Mouse (Mus musculus) myocyte (in vitro differentiated cells): ENCODE measurements around the gene Spsb2. TPM values are rescaled to one million over a fixed set of nuclear protein-coding genes. Genes with fewer than 3 reads are reported as not detected.
"Not testable (repeated sequence)": the region's sequence is repeated elsewhere in the genome, so short reads cannot be mapped to it uniquely, and the experiment has no call there.

Experiments used
- H3K27me3 ChIP-seq: one replicate; pipeline ENCODE4 v1.6.1; 2011; ENCODE audit not compliant: control insufficient read depth, insufficient read depth, insufficient read length
- H3K36me3 ChIP-seq: one replicate; pipeline ENCODE4 v1.6.1; 2011; ENCODE audit not compliant: control insufficient read depth, insufficient read depth
- H3K4me2 ChIP-seq: one replicate; pipeline ENCODE4 v1.6.1; 2011; ENCODE audit warnings: low read depth, control low read depth
- H3K4me3 ChIP-seq: one replicate; pipeline ENCODE4 v1.5.1; 2011; ENCODE audit warnings: mild to moderate bottlenecking, control low read depth, moderate library complexity
- H3K79me2 ChIP-seq: one replicate; pipeline ENCODE4 v1.6.1; 2011; ENCODE audit not compliant: control insufficient read depth, insufficient read depth
- H3ac ChIP-seq: one replicate; pipeline ENCODE4 v1.6.1; 2011; ENCODE audit not compliant: control insufficient read depth, insufficient read length
- CEBPB ChIP-seq: IDR thresholded peaks from 2 replicates; pipeline ENCODE4 v1.6.1; 2011; ENCODE audit warnings: mild to moderate bottlenecking, moderate library complexity; ENCODE audit not compliant: poor library complexity, insufficient read depth, severe bottlenecking
- E2F4 ChIP-seq: IDR thresholded peaks from one replicate; pipeline ENCODE4 v1.6.1; 2011; ENCODE audit warnings: mild to moderate bottlenecking, control low read depth, moderate library complexity; ENCODE audit not compliant: insufficient read depth
- MAX ChIP-seq: IDR thresholded peaks from one replicate; pipeline ENCODE4 v1.6.1; 2011; ENCODE audit warnings: low read depth, mild to moderate bottlenecking, control low read depth
- MYOD1 ChIP-seq, 3 experiments: IDR thresholded peaks; one replicate each; pipeline ENCODE4 v1.6.1; 2011; ENCODE audit warnings: control low read depth in 2 of 3, low read depth in 2 of 3, mild to moderate bottlenecking in 2 of 3, moderate library complexity in 1 of 3; ENCODE audit not compliant: insufficient read length in 2 of 3, control insufficient read depth in 1 of 3
- MYOG ChIP-seq, 3 experiments: IDR thresholded peaks; one replicate each; pipeline ENCODE4 v1.6.1; 2011; ENCODE audit warnings: control low read depth in 2 of 3, low read depth in 2 of 3, mild to moderate bottlenecking in 2 of 3; ENCODE audit not compliant: insufficient read length in 2 of 3, control insufficient read depth in 1 of 3, insufficient read depth in 1 of 3
- POLR2A ChIP-seq: IDR thresholded peaks from one replicate; pipeline ENCODE4 v1.6.1; 2011; ENCODE audit warnings: low read depth, mild to moderate bottlenecking, control low read depth, moderate library complexity; ENCODE audit not compliant: insufficient read length
- POLR2AphosphoS2 ChIP-seq: IDR thresholded peaks from one replicate; pipeline ENCODE4 v1.6.1; 2011; ENCODE audit warnings: low read depth, control low read depth; ENCODE audit not compliant: insufficient read length
- REST ChIP-seq: IDR thresholded peaks from one replicate; pipeline ENCODE4 v1.6.1; 2011; ENCODE audit warnings: mild to moderate bottlenecking, control low read depth, moderate library complexity; ENCODE audit not compliant: insufficient read depth, insufficient read length
- SRF ChIP-seq: IDR thresholded peaks from one replicate; pipeline ENCODE4 v1.6.1; 2011; ENCODE audit warnings: low read depth; ENCODE audit not compliant: control insufficient read depth, insufficient read length
- TCF12 ChIP-seq: IDR thresholded peaks from one replicate; pipeline ENCODE4 v1.6.1; 2011; ENCODE audit warnings: mild to moderate bottlenecking, control low read depth; ENCODE audit not compliant: poor library complexity, insufficient read depth, severe bottlenecking
- TCF3 ChIP-seq: IDR thresholded peaks from one replicate; pipeline ENCODE4 v1.6.1; 2011; ENCODE audit warnings: low read depth, control low read depth; ENCODE audit not compliant: insufficient read length
- USF1 ChIP-seq: IDR thresholded peaks from one replicate; pipeline ENCODE4 v1.6.1; 2011; ENCODE audit warnings: low read depth, mild to moderate bottlenecking, control low read depth, moderate library complexity
- polyA plus RNA-seq: library from polyadenylated mRNA; unstranded; fragments of >200 nt; fragmentation: generic; extraction: Trizol; gene quantifications from one replicate; pipeline ENCODE4 v1.2.1, GENCODE M21; 2012; ENCODE audit warnings: missing spikeins

Spsb2 gene
- polyA plus RNA-seq, 1 experiment: 41.2 TPM

DNA sequence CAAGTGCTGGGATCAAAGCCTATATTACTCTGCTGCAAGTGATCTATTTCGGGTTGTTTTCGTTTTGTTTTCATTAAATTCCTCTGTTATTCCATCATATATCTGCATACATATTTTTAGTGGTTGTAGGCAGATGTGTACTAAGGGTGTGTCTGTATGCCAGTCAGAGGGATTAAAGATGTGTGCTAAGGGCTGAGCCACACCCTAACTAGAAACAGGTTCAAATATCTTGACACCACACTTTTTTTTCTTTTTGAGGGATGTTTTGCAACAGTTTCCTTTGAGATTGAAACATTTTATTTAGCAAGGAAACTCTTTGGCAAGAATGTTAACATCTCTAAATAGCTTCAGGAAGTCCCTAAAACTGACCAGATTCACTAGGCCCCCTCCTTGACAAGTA is 12.3 kb upstream of the Spsb2 start:
- Histone ChIP-seq H3ac (no peak overlapping the region), H3K79me2 (no peaks in the 10 kb centered on the region), H3K36me3 (no peaks in the 10 kb centered on the region), H3K27me3 (no peaks in the 10 kb centered on the region), H3K4me2 (peak overlapping the region; percentile 12), H3K4me3 (no peak overlapping the region)
- TF ChIP-seq MYOD1 (IDR thresholded peaks at IDR 0.05; ENCODE audit: control insufficient read depth in 1 of 3, insufficient read length in 2 of 3, low read depth in 2 of 3) (no peak), CEBPB (0 out of 2 replicates have a peak, but pooled peaks have one; percentile 54), SRF (no peak), MYOG (IDR thresholded peaks at IDR 0.05; ENCODE audit: control insufficient read depth in 1 of 3, insufficient read depth in 1 of 3, insufficient read length in 2 of 3, low read depth in 2 of 3) (no peak), USF1 (no peak), REST (no peak)

DNA sequence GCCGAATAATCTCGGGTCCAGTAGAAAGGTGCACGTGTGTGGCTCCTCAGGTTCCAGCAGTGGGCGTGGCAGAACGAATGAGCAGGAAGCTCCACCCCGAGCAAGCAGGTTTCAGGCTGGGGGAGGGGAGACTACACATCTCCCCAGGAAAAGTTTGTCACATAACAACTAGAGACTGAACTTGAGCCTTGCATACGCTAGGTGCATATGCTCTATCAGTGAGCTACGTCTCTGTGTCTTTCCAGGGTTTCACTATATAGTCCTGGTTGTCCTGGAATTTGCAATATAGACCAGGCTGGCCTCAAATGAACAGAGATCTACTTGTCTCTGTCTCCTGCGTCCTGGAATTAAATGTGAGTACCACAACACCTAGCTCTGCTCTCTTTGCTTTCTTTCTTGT is 6.1 kb upstream of the Spsb2 start:
- H3K4me3 ChIP-seq, H3ac ChIP-seq, H3K36me3 ChIP-seq, H3K79me2 ChIP-seq, H3K27me3 ChIP-seq, H3K4me2 ChIP-seq: not testable (repeated sequence)

DNA sequence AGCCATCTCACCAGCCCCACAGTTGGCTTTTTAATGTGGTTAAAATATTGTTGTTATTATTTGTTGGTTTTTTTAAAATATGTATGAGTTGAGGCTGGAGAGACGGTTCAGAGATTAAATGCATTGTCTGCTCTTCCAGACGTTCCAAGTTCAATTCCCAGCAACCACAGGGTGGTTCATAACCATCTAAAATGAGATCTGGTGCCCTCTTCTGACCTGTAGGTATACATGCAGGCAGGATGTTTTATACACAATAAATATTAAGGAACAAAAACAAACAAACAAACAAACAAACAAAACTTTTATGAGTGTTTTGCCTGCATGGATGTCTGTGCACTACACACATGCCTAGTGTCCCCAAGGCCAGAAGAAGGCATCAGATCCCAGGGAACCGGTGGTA is 5.4 kb upstream of the Spsb2 start:
- no peaks in the 10 kb centered on the region for H3K36me3 ChIP-seq
- TF ChIP-seq REST: no peak
- no peak for TF ChIP-seq CEBPB
- no peak for TF ChIP-seq SRF
- no peak for TF ChIP-seq POLR2A
- TF ChIP-seq USF1: no peak
- TF ChIP-seq MYOD1 (IDR thresholded peaks at IDR 0.05; ENCODE audit: control insufficient read depth in 1 of 3, insufficient read length in 2 of 3, low read depth in 2 of 3): no peak
- TF ChIP-seq TCF3: no peak
- TF ChIP-seq TCF12: no peak
- TF ChIP-seq MYOG (IDR thresholded peaks at IDR 0.05; ENCODE audit: control insufficient read depth in 1 of 3, insufficient read depth in 1 of 3, insufficient read length in 2 of 3, low read depth in 2 of 3): no peak
- no peak overlapping the region for H3K4me3 ChIP-seq
- H3K4me2 ChIP-seq: no peak overlapping the region
- H3K27me3 ChIP-seq: no peaks in the 10 kb centered on the region
- no peaks in the 10 kb centered on the region for H3K79me2 ChIP-seq
- H3ac ChIP-seq: no peak overlapping the region

DNA sequence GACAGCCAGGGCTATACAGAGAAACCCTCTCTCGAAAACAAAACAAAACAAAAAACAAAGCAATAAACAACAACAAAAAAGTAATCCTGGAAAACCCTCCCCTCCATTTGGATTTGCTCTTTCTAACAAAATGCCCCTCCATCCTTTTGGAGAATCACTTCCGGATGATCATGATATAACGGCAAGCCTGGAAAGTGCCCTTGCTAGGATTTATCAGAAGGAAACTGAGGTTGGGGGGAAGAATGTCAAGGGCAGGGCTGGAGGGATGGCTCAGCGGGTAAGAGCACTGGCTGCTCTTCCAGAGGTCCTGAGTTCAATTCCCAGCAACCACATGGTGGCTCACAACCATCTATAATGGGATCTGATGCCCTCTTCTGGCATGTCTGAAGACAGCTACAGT is 4.8 kb upstream of the Spsb2 start:
- not testable (repeated sequence) for H3ac ChIP-seq, H3K36me3 ChIP-seq, H3K79me2 ChIP-seq, H3K27me3 ChIP-seq, H3K4me3 ChIP-seq, H3K4me2 ChIP-seq

DNA sequence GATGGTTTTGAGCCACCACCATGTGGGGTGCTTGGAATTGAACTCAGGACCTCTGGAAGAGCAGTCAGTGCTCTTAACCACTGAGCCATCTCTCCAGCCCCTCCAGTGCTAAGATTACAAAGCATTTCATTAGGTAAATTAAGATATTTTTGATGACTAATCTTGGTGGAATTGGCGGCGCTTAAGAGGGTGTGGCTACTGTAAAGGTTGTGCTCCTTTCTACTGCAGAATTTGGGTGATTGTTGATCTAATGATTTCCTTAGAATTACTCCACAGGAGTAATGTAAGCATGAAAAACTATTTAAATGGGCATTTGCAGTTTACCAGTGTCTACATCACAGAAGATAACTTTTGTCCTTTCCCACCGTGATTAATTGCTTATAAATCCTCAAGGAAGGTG is 4.1 kb upstream of the Spsb2 start:
- H3K27me3 ChIP-seq: no peaks in the 10 kb centered on the region
- H3K4me2 ChIP-seq: peak overlapping the region; percentile 92
- H3K79me2 ChIP-seq: no peaks in the 10 kb centered on the region
- H3ac ChIP-seq: no peak overlapping the region
- peak overlapping the region; percentile 9 for H3K4me3 ChIP-seq
- TF ChIP-seq POLR2A (no peak), REST (no peak), MYOD1 (IDR thresholded peaks at IDR 0.05; ENCODE audit: control insufficient read depth in 1 of 3, insufficient read length in 2 of 3, low read depth in 2 of 3) (no peak), E2F4 (no peak), POLR2AphosphoS2 (no peak)
- H3K36me3 ChIP-seq: no peaks in the 10 kb centered on the region

DNA sequence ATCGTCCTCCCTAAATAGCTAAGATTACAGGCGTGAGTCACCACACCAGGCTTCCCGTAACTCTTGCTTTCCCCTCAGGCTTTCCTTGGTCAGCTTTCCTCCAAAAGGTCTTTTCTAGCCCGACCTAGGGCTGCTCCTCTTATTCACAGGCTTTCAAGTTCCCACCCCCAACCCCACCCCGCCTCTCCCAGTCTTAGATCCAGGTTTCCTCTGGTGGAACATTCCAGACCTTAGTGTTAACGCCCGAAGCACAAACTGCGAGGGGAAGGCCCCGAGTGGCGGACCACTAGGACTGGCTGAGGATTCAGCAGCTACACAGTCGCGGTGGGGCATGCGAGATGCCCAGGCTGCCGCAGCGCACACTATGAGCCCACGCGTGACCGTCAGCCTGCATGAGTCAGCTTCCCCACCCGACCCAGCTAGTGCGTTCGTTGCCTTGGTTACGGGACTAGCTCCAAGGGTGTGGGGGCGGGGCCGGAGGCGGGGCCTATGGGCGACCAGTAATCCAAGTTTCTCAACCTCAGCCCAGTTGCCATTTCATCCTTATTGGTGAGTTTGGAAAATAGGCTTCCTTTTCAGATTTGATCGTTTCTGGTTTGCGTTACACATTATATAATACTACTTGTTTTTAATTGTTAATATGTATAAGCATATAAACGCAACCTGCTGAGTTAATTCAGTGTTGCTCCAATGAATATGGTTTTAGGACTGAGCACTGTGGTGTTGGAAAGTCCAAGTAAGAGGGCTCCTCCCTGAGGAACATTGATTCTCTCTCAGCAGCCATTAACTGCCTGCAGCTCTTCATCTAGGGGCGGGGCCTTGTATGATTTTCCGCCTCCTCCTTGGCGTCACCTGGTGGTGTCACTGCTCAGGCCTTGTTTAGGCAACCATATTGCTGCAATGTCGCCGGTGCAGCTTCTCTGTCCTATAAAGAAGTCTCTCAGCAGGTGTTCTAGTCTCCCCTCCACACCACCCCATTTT is 2.8 kb upstream of the Spsb2 start:
- TF ChIP-seq MAX: no peak
- peak; percentile 92 for TF ChIP-seq POLR2A
- TF ChIP-seq POLR2AphosphoS2: peak; percentile 96
- no peak for TF ChIP-seq SRF
- peak in 2 of 3 experiments; percentile 42 to 67 for TF ChIP-seq MYOG (IDR thresholded peaks at IDR 0.05; ENCODE audit: control insufficient read depth in 1 of 3, insufficient read depth in 1 of 3, insufficient read length in 2 of 3, low read depth in 2 of 3)
- TF ChIP-seq USF1: no peak
- TF ChIP-seq MYOD1 (IDR thresholded peaks at IDR 0.05; ENCODE audit: control insufficient read depth in 1 of 3, insufficient read length in 2 of 3, low read depth in 2 of 3): peak in 1 of 3 experiments; percentile 62
- no peak for TF ChIP-seq TCF12
- peak overlapping the region; percentile 21 for H3ac ChIP-seq
- no peaks in the 10 kb centered on the region for H3K27me3 ChIP-seq
- peak overlapping the region; percentile 92 for H3K4me2 ChIP-seq
- H3K79me2 ChIP-seq: peaks cover 5% of the 10 kb centered on the region
- H3K36me3 ChIP-seq: no peaks in the 10 kb centered on the region
- peak overlapping the region; percentile 9 for H3K4me3 ChIP-seq
